In the genomic region with DNA sequence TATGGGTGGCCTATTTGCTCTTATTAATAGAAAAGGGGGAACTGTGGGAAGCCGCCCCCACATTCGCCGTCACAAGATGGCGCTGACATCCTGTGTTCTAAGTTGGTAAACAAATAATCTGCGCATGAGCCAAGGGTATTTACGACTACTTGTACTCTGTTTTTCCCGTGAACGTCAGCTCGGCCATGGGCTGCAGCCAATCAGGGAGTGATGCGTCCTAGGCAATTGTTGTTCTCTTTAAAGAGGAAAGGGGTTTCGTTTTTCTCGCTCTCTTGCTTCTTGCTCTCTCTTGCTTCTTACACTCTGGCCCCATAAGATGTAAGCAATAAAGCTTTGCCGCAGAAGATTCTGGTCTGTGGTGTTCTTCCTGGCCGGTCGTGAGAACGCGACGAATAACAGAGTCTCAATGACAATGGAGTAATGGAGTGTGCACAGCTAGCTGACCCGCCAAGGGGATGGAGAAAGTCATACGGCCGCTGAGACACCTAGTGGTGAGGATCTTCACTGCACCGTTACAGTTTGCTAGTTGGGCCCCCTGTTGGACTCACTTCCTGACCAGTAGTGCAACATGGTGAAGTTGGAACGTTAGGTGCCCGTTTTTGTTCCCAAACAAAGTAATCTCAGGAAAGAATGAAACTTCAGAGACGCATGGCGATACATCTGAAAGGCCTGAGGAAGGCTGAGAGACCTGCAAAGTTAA, we compare ENCODE assay signal across 8 mouse cellular contexts. TPM values are rescaled to one million over a fixed set of nuclear protein-coding genes. Genes with fewer than 3 reads are reported as not detected.
DNase-seq lines count a peak whose midpoint lies in the region; ATAC-seq and TF ChIP-seq lines count a peak whose summit lies in the region.
"Not testable (repeated sequence)": the region's sequence is repeated elsewhere in the genome, so short reads cannot be mapped to it uniquely, and the experiment has no call there.

No protein-coding gene starts in this region.

- peak overlapping the region; percentile 34 for H3K4me2 ChIP-seq in forebrain, postnatal 0 days (ENCODE audit: low read depth)

- H3K4me3 ChIP-seq in ES-Bruce4 (ENCODE audit: low read depth, low read length), result not testable (repeated sequence)
- H3K4me3 ChIP-seq in forebrain, postnatal 0 days (ENCODE audit: low read depth, low read length), result peak overlapping the region; percentile 34
- H3K4me3 ChIP-seq in layer of hippocampus, adult 2 months, result peak overlapping the region; percentile 41
- H3K4me3 ChIP-seq in lung, adult 2 months (replicated peaks; ENCODE audit: extremely low read depth, low read depth, low read length), result peak overlapping the region; percentile 33
- peak overlapping the region; percentile 57 for H3K4me3 ChIP-seq in olfactory bulb, adult 2 months (ENCODE audit: insufficient read depth, low read depth, low read length)

- not testable (repeated sequence) for TF ChIP-seq EP300 in ES-Bruce4 (IDR thresholded peaks at IDR 0.05; ENCODE audit: insufficient read depth, low read depth, low read length)

- peak; percentile 85 to 87 for DNase-seq in cerebellum, adult 18-20 months
- peak; percentile 90 for DNase-seq in forebrain, postnatal 0 days
- DNase-seq in heart, postnatal 36 days, result peak; percentile 82 to 84
- peak; percentile 84 to 87 for DNase-seq in layer of hippocampus, adult 2 months (ENCODE audit: low spot score in 2 of 2)
- DNase-seq in lung, adult 2 months, result peak; percentile 79
- DNase-seq in thymus, adult 18-20 months, result peak; percentile 60 to 78

- intact Hi-C loops in heart, postnatal 36 days (cut with DNase I), result loop anchor here (5.0 kb wide), 3 partner anchors 48 to 458 kb away; a partner anchor contains a TSS

- not testable (repeated sequence) for TF ChIP-seq POLR2A in ES-Bruce4 (IDR thresholded peaks at IDR 0.05; ENCODE audit: insufficient read depth, low read length); olfactory bulb, adult 2 months (IDR thresholded peaks at IDR 0.05; ENCODE audit: insufficient read depth, low read depth, low read length)
- peak; percentile 33; the same call in 1 of the 2 replicates for TF ChIP-seq POLR2A in lung, adult 2 months (IDR thresholded peaks at IDR 0.05; ENCODE audit: borderline replicate concordance, extremely low read depth, low read depth, low read length)

- not testable (repeated sequence) for H3K9me3 ChIP-seq in ES-Bruce4 (replicated peaks; ENCODE audit: control insufficient read depth, insufficient read depth, low read length, poor library complexity, severe bottlenecking); forebrain, postnatal 0 days (ENCODE audit: low read length)

- peak; percentile 96 for ATAC-seq in forebrain, postnatal 0 days

- not testable (repeated sequence) for H3K36me3 ChIP-seq in ES-Bruce4 (ENCODE audit: control insufficient read depth, insufficient read depth, low read length, poor library complexity, severe bottlenecking); forebrain, postnatal 0 days (ENCODE audit: insufficient read depth)

- not testable (repeated sequence) for H3K27ac ChIP-seq in ES-Bruce4 (ENCODE audit: insufficient read depth, low read length); forebrain, postnatal 0 days (ENCODE audit: low read depth, low read length)
- H3K27ac ChIP-seq in layer of hippocampus, adult 2 months, result peak overlapping the region; percentile 61
- H3K27ac ChIP-seq in olfactory bulb, adult 2 months (ENCODE audit: insufficient read depth, low read depth, low read length), result peak overlapping the region; percentile 97

- not testable (repeated sequence) for H3K27me3 ChIP-seq in ES-Bruce4 (ENCODE audit: control insufficient read depth, insufficient read depth, low read length, poor library complexity, severe bottlenecking); forebrain, postnatal 0 days (ENCODE audit: insufficient read depth, low read length)

- WGBS in forebrain, postnatal 0 days, result 10% methylated on average over 14 of the region's 26 CpGs
- 9% methylated on average over 14 of the region's 26 CpGs for WGBS in lung, adult 2 months
- WGBS in olfactory bulb, adult 2 months, result 7% methylated on average over 14 of the region's 26 CpGs

- not testable (repeated sequence) for H3K4me1 ChIP-seq in ES-Bruce4 (ENCODE audit: control insufficient read depth, insufficient read depth, low read length); forebrain, postnatal 0 days (ENCODE audit: insufficient read depth); lung, adult 2 months (ENCODE audit: control insufficient read depth, insufficient read depth, low read length); olfactory bulb, adult 2 months (ENCODE audit: control insufficient read depth, insufficient read depth, low read length)

- H3K9ac ChIP-seq in ES-Bruce4 (ENCODE audit: low read depth, poor library complexity, severe bottlenecking); forebrain, postnatal 0 days: not testable (repeated sequence)

- TF ChIP-seq CTCF in ES-Bruce4 (IDR thresholded peaks at IDR 0.05; ENCODE audit: low read depth, low read length), result peak; percentile 83
- peak; percentile 93 for TF ChIP-seq CTCF in forebrain, postnatal 0 days (IDR thresholded peaks at IDR 0.05; ENCODE audit: low read depth)
- TF ChIP-seq CTCF in layer of hippocampus, adult 2 months (conservative IDR thresholded peaks at IDR 0.05), result peak; percentile 84
- TF ChIP-seq CTCF in lung, adult 2 months (IDR thresholded peaks at IDR 0.05; ENCODE audit: insufficient read depth, low read length), result peak; percentile 93
- peak; percentile 55; the same call in 1 of the 2 replicates for TF ChIP-seq CTCF in olfactory bulb, adult 2 months (IDR thresholded peaks at IDR 0.05; ENCODE audit: insufficient read depth, low read depth, low read length)

RNA-seq across cellular contexts. Expression of a gene that starts 5.7 kb away (rescaled TPM):
- 827 and 868 TPM in 2 replicates for polyA plus RNA-seq in ES-Bruce4 (2011; ENCODE audit: insufficient read depth, insufficient read length, low read depth, missing spikeins)
- total RNA-seq in forebrain, postnatal 0 days (2014; rRNA removed), result 249 and 284 TPM in 2 replicates
- polyA plus RNA-seq in forebrain, postnatal 0 days (2015; fragmentation: Nextera tagmentation; extraction: Ambion mirVana), result 57.9 and 71.1 TPM in 2 replicates
- 10 to 100 TPM; 72.2 to 78.2 TPM for total RNA-seq in heart, postnatal 36 days (2021)
- total RNA-seq in layer of hippocampus, adult 2 months (2021), result 100 to 1,000 TPM; 279 to 306 TPM
- 44.1 and 52.1 TPM in 2 replicates for polyA plus RNA-seq in lung, adult 2 months (2012; rRNA removed)
- 295 and 1,081 TPM in 2 replicates for polyA plus RNA-seq in olfactory bulb, adult 2 months (2012; ENCODE audit: insufficient read depth, insufficient read length, low replicate concordance, missing spikeins)

RNA-seq across cellular contexts. Expression of a gene that starts 45.5 kb away (rescaled TPM):
- polyA plus RNA-seq in ES-Bruce4 (2011; ENCODE audit: insufficient read depth, insufficient read length, low read depth, missing spikeins), result 46.0 and 57.4 TPM in 2 replicates
- total RNA-seq in forebrain, postnatal 0 days (2014; rRNA removed), result 12.5 and 16.2 TPM in 2 replicates
- 14.9 and 15.7 TPM in 2 replicates for polyA plus RNA-seq in forebrain, postnatal 0 days (2015; fragmentation: Nextera tagmentation; extraction: Ambion mirVana)
- 1 to 10 TPM; 5.2 to 5.9 TPM for total RNA-seq in heart, postnatal 36 days (2021)
- 10 to 100 TPM; 12.9 to 14.3 TPM for total RNA-seq in layer of hippocampus, adult 2 months (2021)
- polyA plus RNA-seq in lung, adult 2 months (2012; rRNA removed), result 1.2 and 1.3 TPM in 2 replicates
- polyA plus RNA-seq in olfactory bulb, adult 2 months (2012; ENCODE audit: insufficient read depth, insufficient read length, low replicate concordance, missing spikeins), result not detected in 2 replicates

RNA-seq across cellular contexts. Expression of a gene that starts 47.5 kb away (rescaled TPM):
- 66.0 and 70.9 TPM in 2 replicates for polyA plus RNA-seq in ES-Bruce4 (2011; ENCODE audit: insufficient read depth, insufficient read length, low read depth, missing spikeins)
- total RNA-seq in forebrain, postnatal 0 days (2014; rRNA removed), result 61.7 and 68.7 TPM in 2 replicates
- 11.7 and 17.3 TPM in 2 replicates for polyA plus RNA-seq in forebrain, postnatal 0 days (2015; fragmentation: Nextera tagmentation; extraction: Ambion mirVana)
- 10 to 100 TPM; 19.8 to 20.8 TPM for total RNA-seq in heart, postnatal 36 days (2021)
- total RNA-seq in layer of hippocampus, adult 2 months (2021), result 10 to 100 TPM; 47.6 to 51.9 TPM
- polyA plus RNA-seq in lung, adult 2 months (2012; rRNA removed), result 3.8 and 5.5 TPM in 2 replicates
- not detected in 2 replicates for polyA plus RNA-seq in olfactory bulb, adult 2 months (2012; ENCODE audit: insufficient read depth, insufficient read length, low replicate concordance, missing spikeins)
